Mouse (Mus musculus): ENCODE measurements around the gene Cpsf2. TPM values are rescaled to one million over a fixed set of nuclear protein-coding genes. Genes with fewer than 3 reads are reported as not detected.

Cpsf2 gene
- polyA plus RNA-seq, 2 experiments: 10.1 to 21.1 TPM

DNA sequence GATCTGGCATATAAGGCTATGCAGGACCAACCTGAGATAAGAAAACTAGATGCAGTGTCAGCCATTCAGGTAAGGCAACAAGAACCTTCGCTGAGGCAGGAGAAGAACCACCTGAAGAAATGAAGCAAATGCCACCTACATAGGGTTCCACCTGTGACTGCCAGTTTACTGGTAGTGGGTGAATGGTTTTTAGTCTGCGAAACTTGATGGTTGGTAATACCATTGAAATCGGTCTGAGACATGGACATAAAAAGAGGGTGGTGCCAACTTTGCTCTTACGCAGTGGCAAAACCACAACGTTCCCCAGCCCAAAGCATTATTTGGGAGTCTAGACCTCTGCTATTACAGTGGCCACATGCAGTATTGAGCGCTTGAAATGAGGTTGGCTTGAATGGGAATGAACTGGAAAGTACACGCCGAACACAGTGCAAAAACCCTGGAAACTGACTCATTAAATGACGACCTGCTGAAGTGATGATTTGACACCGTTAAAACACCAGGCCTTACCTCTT, 1.7 kb downstream of the Cpsf2 start:
- TF ChIP-seq CTCF (IDR thresholded peaks at IDR 0.05; ENCODE audit: low read depth) (no peak), EP300 (IDR thresholded peaks at IDR 0.05; ENCODE audit: low read depth) (no peak)
- H3K9ac ChIP-seq (replicated peaks): peak overlapping the region; percentile 94
- peak overlapping the region; percentile 63 for H3K27ac ChIP-seq
- H3K4me3 ChIP-seq (ENCODE audit: insufficient read depth in 1 of 2, low read depth in 2 of 2, low read length in 2 of 2): peak overlapping the region; percentile 91 to 94
- H3K4me1 ChIP-seq (replicated peaks; ENCODE audit: control insufficient read depth in 2 of 2, insufficient read depth in 2 of 2, low read length in 1 of 2): peaks cover 27 to 39% of the 10 kb centered on the region in 2 experiments
- H3K27me3 ChIP-seq (ENCODE audit: control insufficient read depth, insufficient read depth, low read length): no peaks in the 10 kb centered on the region
- WGBS (ENCODE audit: insufficient replicate concordance): 58% methylated on average over 10 of the region's 10 CpGs
- ATAC-seq (ENCODE audit: insufficient read depth) (no peak), DNase-seq (ENCODE audit: low read depth in 3 of 3, low spot score in 3 of 3) (no peak)
- H3K4me2 ChIP-seq (ENCODE audit: low read depth): peak overlapping the region; percentile 95
- no peaks in the 10 kb centered on the region for H3K9me3 ChIP-seq (ENCODE audit: control insufficient read depth, low read length)
- H3K36me3 ChIP-seq (replicated peaks; ENCODE audit: control insufficient read depth, insufficient read depth, low read depth): peaks cover 5% of the 10 kb centered on the region

DNA sequence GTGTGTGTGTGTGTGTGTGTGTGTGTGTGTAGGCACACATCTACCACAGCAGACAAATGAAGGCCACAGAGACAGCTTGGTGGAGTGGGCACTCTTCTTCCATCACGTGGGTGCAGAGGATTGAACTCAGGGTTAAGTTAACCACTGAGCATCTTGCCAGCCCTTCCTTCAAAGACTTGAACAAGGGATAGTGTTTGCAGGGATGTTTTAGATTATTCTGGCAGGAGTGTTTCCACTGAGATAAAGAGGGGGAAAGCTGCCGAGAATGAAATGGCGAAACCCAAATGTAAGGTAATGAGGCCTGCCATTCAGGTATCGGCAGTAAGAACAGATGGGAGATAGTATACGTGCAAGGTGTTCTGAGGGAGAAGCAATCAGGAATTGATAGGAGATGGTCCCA, 2.4 kb downstream of the Cpsf2 start:
- Histone ChIP-seq H3K4me1 (replicated peaks; ENCODE audit: control insufficient read depth in 2 of 2, insufficient read depth in 2 of 2, low read length in 1 of 2) (peaks cover 27 to 36% of the 10 kb centered on the region in 2 experiments), H3K27ac (peak overlapping the region; percentile 63), H3K9ac (replicated peaks) (peak overlapping the region; percentile 36), H3K4me2 (ENCODE audit: low read depth) (peak overlapping the region; percentile 95), H3K27me3 (ENCODE audit: control insufficient read depth, insufficient read depth, low read length) (no peaks in the 10 kb centered on the region), H3K4me3 (ENCODE audit: insufficient read depth in 1 of 2, low read depth in 2 of 2, low read length in 2 of 2) (peak overlapping the region in 1 of 2 experiments; percentile 5; a peak in 3 of 4 replicates), H3K9me3 (ENCODE audit: control insufficient read depth, low read length) (no peaks in the 10 kb centered on the region), H3K36me3 (replicated peaks; ENCODE audit: control insufficient read depth, insufficient read depth, low read depth) (peaks cover 10% of the 10 kb centered on the region)
- TF ChIP-seq EP300 (IDR thresholded peaks at IDR 0.05; ENCODE audit: low read depth) (peak; percentile 63), CTCF (IDR thresholded peaks at IDR 0.05; ENCODE audit: low read depth) (no peak)
- ATAC-seq (ENCODE audit: insufficient read depth): no peak
- 18% methylated on average over 5 of the region's 5 CpGs for WGBS (ENCODE audit: insufficient replicate concordance)
- peak in 2 of 3 experiments; percentile 47 to 50 for DNase-seq (ENCODE audit: low read depth in 3 of 3, low spot score in 3 of 3)

DNA sequence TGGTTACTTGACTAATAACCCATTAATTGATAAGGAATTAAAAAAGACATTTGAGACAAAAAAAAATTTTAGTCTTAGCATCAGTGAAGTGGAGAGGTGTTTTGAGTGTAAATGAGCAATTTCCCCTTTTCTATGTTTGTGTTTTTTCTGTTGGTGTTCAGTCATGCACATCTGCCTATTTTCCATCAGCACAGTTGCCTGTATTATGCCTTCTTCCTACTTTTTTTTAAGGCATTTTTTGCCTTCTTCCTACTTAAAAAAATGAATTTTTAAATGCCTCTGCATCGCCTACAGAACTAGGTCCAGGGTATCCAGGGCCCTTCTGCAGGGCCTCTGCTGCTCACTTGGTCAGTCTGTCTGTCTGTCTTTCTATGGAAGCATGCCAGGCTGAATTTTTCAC, 2.8 kb downstream of the Cpsf2 start:
- Histone ChIP-seq H3K9ac (replicated peaks) (no peak overlapping the region), H3K27me3 (ENCODE audit: control insufficient read depth, insufficient read depth, low read length) (no peaks in the 10 kb centered on the region), H3K36me3 (replicated peaks; ENCODE audit: control insufficient read depth, insufficient read depth, low read depth) (peaks cover 15% of the 10 kb centered on the region), H3K9me3 (ENCODE audit: control insufficient read depth, low read length) (no peaks in the 10 kb centered on the region), H3K4me1 (replicated peaks; ENCODE audit: control insufficient read depth in 2 of 2, insufficient read depth in 2 of 2, low read length in 1 of 2) (peaks cover 27 to 36% of the 10 kb centered on the region in 2 experiments), H3K4me3 (ENCODE audit: insufficient read depth in 1 of 2, low read depth in 2 of 2, low read length in 2 of 2) (no peak overlapping the region), H3K27ac (peak overlapping the region; percentile 62), H3K4me2 (ENCODE audit: low read depth) (peak overlapping the region; percentile 95)
- 56% methylated on average over 1 of the region's 1 CpGs for WGBS (ENCODE audit: insufficient replicate concordance)
- TF ChIP-seq CTCF (IDR thresholded peaks at IDR 0.05; ENCODE audit: low read depth): no peak
- no peak for TF ChIP-seq EP300 (IDR thresholded peaks at IDR 0.05; ENCODE audit: low read depth)
- DNase-seq (ENCODE audit: low read depth in 3 of 3, low spot score in 3 of 3) (no peak), ATAC-seq (ENCODE audit: insufficient read depth) (no peak)

DNA sequence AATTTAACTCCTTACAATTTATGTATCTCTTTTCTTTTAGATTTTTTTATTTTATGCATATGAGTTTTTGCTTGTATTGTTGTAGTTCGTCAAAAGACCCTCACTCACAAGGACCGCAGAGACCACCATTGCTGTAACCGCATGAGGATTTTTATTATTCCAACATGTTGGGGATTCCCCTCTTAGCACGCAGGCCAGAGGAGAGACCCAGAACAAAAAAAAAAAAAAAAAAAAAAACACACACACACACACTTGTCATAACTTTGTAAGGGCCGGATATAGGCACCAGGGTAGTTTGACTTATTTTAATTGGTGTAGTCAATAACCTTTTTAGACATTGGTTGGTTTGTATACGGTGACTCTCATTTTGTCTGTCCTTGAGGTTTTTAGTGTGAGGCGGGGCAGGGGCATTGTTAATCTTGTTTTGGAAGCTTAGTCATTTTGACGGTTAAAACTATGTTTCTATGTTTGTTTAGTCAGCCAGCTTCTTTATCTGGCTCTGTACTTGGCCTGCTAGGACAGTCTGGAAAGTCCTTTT, 3.5 kb downstream of the Cpsf2 start:
- Histone ChIP-seq H3K9ac (replicated peaks) (peak overlapping the region; percentile 5; the same call in 1 of the 2 replicates), H3K4me1 (replicated peaks; ENCODE audit: control insufficient read depth in 2 of 2, insufficient read depth in 2 of 2, low read length in 1 of 2) (peaks cover 26 to 33% of the 10 kb centered on the region in 2 experiments), H3K4me3 (ENCODE audit: insufficient read depth in 1 of 2, low read depth in 2 of 2, low read length in 2 of 2) (no peak overlapping the region), H3K27ac (peak overlapping the region; percentile 16), H3K27me3 (ENCODE audit: control insufficient read depth, insufficient read depth, low read length) (no peaks in the 10 kb centered on the region), H3K9me3 (ENCODE audit: control insufficient read depth, low read length) (no peaks in the 10 kb centered on the region), H3K4me2 (ENCODE audit: low read depth) (peak overlapping the region; percentile 40), H3K36me3 (replicated peaks; ENCODE audit: control insufficient read depth, insufficient read depth, low read depth) (peaks cover 22% of the 10 kb centered on the region)
- no peak for ATAC-seq (ENCODE audit: insufficient read depth)
- TF ChIP-seq EP300 (IDR thresholded peaks at IDR 0.05; ENCODE audit: low read depth): peak; percentile 42
- no peak for TF ChIP-seq CTCF (IDR thresholded peaks at IDR 0.05; ENCODE audit: low read depth)
- no peak for DNase-seq (ENCODE audit: low read depth in 3 of 3, low spot score in 3 of 3)
- WGBS (ENCODE audit: insufficient replicate concordance): 38% methylated on average over 8 of the region's 8 CpGs

DNA sequence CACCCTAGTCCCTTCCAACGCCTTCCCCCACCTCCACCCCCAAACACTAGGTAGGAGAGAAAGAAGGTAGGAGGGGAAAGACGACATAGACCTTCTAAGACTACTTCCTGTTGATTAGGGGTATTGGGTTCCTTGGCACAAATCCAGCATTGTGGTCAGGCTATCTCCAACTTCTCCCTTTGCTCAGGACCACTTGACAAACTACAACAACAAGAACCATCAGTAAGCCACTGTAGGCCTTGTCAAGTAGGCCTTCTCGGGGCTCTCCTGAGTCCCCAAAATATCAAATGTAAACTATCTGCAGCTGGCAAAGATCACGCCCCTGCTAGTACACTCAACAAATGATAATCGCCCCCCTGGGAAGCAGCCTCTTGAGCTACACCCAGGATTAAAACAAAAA, 4.5 kb downstream of the Cpsf2 start:
- no peaks in the 10 kb centered on the region for H3K27me3 ChIP-seq (ENCODE audit: control insufficient read depth, insufficient read depth, low read length)
- TF ChIP-seq CTCF (IDR thresholded peaks at IDR 0.05; ENCODE audit: low read depth) (no peak), EP300 (IDR thresholded peaks at IDR 0.05; ENCODE audit: low read depth) (no peak)
- no peaks in the 10 kb centered on the region for H3K9me3 ChIP-seq (ENCODE audit: control insufficient read depth, low read length)
- H3K4me1 ChIP-seq (replicated peaks; ENCODE audit: control insufficient read depth in 2 of 2, insufficient read depth in 2 of 2, low read length in 1 of 2): peaks cover 25 to 32% of the 10 kb centered on the region in 2 experiments
- no peak overlapping the region for H3K4me3 ChIP-seq (ENCODE audit: insufficient read depth in 1 of 2, low read depth in 2 of 2, low read length in 2 of 2)
- H3K4me2 ChIP-seq (ENCODE audit: low read depth): peak overlapping the region; percentile 40
- peak overlapping the region; percentile 16 for H3K27ac ChIP-seq
- 13% methylated on average over 5 of the region's 5 CpGs for WGBS (ENCODE audit: insufficient replicate concordance)
- peaks cover 32% of the 10 kb centered on the region for H3K36me3 ChIP-seq (replicated peaks; ENCODE audit: control insufficient read depth, insufficient read depth, low read depth)
- H3K9ac ChIP-seq (replicated peaks): peak overlapping the region; percentile 5
- DNase-seq (ENCODE audit: low read depth in 3 of 3, low spot score in 3 of 3) (peak in 1 of 3 experiments; percentile 37), ATAC-seq (ENCODE audit: insufficient read depth) (no peak)

Measured in liver, embryonic 14.5 days (tissue).